Mouse (Mus musculus) intestine, embryonic 16.5 days (tissue): Measurements from ENCODE around the gene Gm44965. TPM values are rescaled to one million over a fixed set of nuclear protein-coding genes. Genes with fewer than 3 reads are reported as not detected.

ENCODE experiments used
- ATAC-seq: fragments of 200-750 bp; cut with Nextera tagmentation; 2 replicates; pipeline ENCODE4 v1.8.0; 2017; ENCODE audit warnings: moderate TSS enrichment, moderate library complexity
- H3K27ac ChIP-seq: fragments of 300-500 bp; sonication (generic); 2 replicates; pipeline ENCODE4 v1.5.1; 2014; ENCODE audit warnings: mild to moderate bottlenecking, low read length
- H3K27me3 ChIP-seq: fragments of 300-500 bp; sonication (generic); replicated peaks from 2 replicates; pipeline ENCODE4 v1.6.1; 2014; ENCODE audit warnings: low read length, control low read depth, mixed read lengths; ENCODE audit not compliant: control insufficient read depth, insufficient read depth
- H3K36me3 ChIP-seq: fragments of 300-500 bp; sonication (generic); 2 replicates; pipeline ENCODE4 v1.6.1; 2014; ENCODE audit warnings: low read length, control low read depth; ENCODE audit not compliant: control insufficient read depth, insufficient read depth
- H3K4me1 ChIP-seq: fragments of 300-500 bp; sonication (generic); 2 replicates; pipeline ENCODE4 v1.6.1; 2014; ENCODE audit warnings: low read length, control low read depth, mixed read lengths; ENCODE audit not compliant: control insufficient read depth, insufficient read depth
- H3K4me2 ChIP-seq: fragments of 300-500 bp; sonication (generic); 2 replicates; pipeline ENCODE4 v1.6.1; 2014; ENCODE audit warnings: low read depth, low read length, control low read depth
- H3K4me3 ChIP-seq: fragments of 300-500 bp; sonication (generic); 2 replicates; pipeline ENCODE4 v1.5.1; 2014; ENCODE audit warnings: mild to moderate bottlenecking, low read length
- H3K9ac ChIP-seq: fragments of 300-500 bp; sonication (generic); 2 replicates; pipeline ENCODE4 v1.6.1; 2014; ENCODE audit warnings: low read depth, low read length
- H3K9me3 ChIP-seq: fragments of 300-500 bp; sonication (generic); 2 replicates; pipeline ENCODE4 v1.6.1; 2016; ENCODE audit warnings: low read length, control low read depth; ENCODE audit not compliant: control insufficient read depth
- WGBS: fragments of 180-500 bp; shearing (Covaris S2); extraction: QIAGEN DNeasy Blood & Tissue Kit; methylation state at CpG from one replicate; pipeline ENCODE4 v1.1.7; 2014; 5-methylcytosine and 5-hydroxymethylcytosine counted together
- polyA plus RNA-seq: library from polyadenylated mRNA; unstranded; fragments of >200 nt; fragmentation: Nextera tagmentation; extraction: Ambion mirVana; gene quantifications from 2 replicates; pipeline ENCODE4 v1.2.1, GENCODE M21; 2015

Gm44965 gene
- polyA plus RNA-seq, 1 experiment from 2014 or later = not detected

DNA sequence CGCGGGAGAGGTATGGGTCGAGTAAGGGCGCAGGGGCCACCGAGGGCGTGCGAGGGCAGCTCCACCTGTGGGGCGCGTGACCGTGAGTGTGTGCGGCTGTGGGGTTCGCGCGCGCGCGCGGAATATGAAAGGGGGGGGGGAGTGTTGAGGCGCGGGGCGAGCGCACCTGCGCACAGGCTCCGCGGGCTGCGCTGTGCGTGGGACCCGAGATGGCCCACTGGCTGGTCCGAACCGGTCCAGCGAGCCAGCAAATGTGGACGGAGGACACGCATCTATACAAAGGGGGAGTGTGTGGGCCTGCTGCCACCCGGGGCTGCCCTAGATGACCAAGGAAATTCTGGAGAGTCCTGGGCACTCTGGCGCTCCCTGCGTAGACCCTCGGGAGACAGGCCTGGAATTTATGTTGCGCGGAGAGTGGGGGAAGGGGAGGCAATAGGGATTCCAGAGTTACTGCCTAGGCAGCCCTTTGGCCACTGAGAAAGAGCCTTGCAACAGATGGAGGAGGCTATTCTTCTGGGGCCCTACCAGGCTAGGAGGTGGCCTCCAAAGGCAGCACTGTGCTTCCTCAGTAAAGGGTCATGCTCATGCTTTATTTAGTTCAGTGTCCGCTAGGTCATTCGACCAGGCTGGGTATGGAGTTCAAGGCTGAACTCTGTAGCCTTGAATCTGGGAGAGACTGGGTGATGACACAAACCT, 450 bp downstream of the Gm44965 start:
- Histone ChIP-seq H3K4me1 (peaks cover 9% of the 10 kb centered on the region; the same call in 1 of the 2 replicates), H3K27me3 (no peaks in the 10 kb centered on the region), H3K9ac (peak overlapping the region; percentile 92), H3K27ac (peak overlapping the region; percentile 85), H3K4me3 (peak overlapping the region; percentile 77), H3K9me3 (peaks cover 23% of the 10 kb centered on the region), H3K36me3 (peaks cover 37% of the 10 kb centered on the region), H3K4me2 (peak overlapping the region; percentile 84)
- ATAC-seq = peak; percentile 60
- WGBS = under 1% methylated on average over 37 of the region's 41 CpGs

DNA sequence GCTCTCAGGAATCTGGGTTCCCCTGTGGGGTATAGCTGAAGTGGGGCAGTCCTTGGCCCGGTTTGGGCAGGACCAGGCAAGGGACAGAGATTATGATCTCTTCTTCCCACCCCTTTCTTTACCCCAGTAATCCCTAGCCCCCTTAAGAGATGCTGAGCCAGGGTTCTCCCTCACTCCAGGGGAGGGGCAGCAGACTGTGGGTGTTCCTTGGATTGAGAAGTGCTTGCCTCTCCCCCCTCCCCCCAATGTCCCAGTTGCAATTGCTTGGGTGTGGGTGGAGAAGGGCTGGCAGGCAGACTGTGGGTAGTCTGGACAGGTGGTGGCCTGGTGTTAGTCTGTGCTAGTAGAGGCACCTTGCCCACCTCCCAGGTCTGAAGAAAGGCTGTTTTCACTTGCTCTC, 1.5 kb downstream of the Gm44965 start:
- Histone ChIP-seq H3K36me3 (peaks cover 42% of the 10 kb centered on the region), H3K9ac (0 out of 2 replicates have a peak overlapping the region, but pooled peaks have one; percentile 92)

DNA sequence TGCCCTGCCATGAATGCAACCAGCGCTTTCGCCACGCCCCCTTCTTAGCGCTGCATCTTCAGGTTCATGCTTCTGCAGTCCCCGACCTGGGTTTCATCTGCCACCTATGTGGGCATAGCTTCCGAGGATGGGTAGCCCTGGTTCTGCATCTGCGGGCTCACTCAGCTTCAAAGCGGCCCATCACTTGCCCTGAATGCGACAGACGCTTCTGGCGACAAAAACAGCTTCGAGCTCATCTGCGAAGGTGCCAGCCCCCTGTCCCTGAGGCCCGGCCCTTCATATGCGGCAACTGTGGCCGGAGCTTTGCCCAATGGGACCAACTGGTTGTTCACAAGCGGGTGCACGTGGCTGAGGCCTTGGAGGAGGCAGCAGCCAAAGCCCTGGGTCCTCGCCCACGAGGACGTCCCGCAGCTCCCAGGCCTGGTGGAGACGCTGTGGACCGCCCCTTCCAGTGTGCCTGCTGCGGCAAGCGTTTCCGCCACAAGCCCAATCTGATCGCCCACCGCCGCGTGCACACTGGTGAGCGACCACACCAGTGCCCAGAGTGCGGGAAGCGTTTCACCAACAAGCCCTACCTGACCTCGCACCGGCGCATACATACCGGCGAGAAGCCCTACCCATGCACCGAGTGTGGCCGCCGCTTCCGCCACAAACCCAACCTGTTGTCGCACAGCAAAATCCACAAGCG, 2.9 kb downstream of the Gm44965 start:
- Histone ChIP-seq H3K9ac (no peak overlapping the region), H3K27ac (no peak overlapping the region), H3K4me1 (peaks cover 14% of the 10 kb centered on the region; the same call in 1 of the 2 replicates), H3K4me2 (no peak overlapping the region), H3K4me3 (no peak overlapping the region), H3K27me3 (no peaks in the 10 kb centered on the region), H3K36me3 (peaks cover 42% of the 10 kb centered on the region), H3K9me3 (peaks cover 23% of the 10 kb centered on the region)
- no peak for ATAC-seq
- WGBS = 95% methylated on average over 45 of the region's 45 CpGs

More for the DNA sequence above, 1.5 kb downstream of the Gm44965 start:
- Histone ChIP-seq H3K27me3 (no peaks in the 10 kb centered on the region), H3K9me3 (peaks cover 23% of the 10 kb centered on the region), H3K27ac (no peak overlapping the region), H3K4me3 (0 out of 2 replicates have a peak overlapping the region, but pooled peaks have one; percentile 77), H3K4me1 (peaks cover 8% of the 10 kb centered on the region; the same call in 1 of the 2 replicates), H3K4me2 (peak overlapping the region; percentile 84)
- ATAC-seq = no peak
- WGBS = 57% methylated on average over 1 of the region's 1 CpGs

DNA sequence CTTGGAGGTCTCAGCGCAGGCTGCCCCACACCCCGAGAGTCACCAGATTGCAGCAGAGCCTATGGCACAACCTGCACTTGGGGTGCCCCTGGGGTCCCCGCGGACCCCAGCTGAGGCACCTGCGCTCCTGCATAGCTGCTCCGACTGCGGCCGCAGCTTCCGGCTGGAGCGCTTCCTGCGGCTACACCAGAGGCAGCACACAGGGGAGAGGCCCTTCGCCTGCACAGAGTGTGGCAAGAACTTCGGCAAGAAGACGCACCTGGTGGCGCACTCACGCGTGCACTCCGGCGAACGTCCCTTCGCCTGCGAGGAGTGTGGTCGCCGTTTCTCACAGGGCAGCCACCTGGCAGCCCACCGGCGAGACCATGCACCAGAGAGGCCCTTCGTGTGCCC, 3.5 kb downstream of the Gm44965 start:
- no peak overlapping the region for H3K9ac ChIP-seq

DNA sequence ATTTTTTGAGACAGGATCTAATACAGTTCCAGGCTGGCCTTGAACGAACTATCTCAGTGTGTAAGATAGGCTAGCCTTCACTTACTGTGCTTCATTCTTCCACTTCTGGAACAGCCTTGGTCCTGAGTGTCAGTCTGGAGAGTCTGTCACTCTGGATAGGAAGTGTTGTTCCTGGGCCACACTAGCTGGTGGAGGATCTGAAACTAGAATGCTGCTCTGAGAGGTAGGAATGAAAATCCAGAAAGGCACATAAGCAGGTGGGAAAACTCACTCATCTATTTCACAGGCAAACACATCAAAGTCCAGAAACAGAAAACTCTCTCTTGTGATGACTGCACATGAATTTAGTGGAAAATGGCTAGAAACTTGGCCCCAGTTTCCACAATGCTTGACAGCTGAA, 6.9 kb downstream of the Gm44965 start:
- ATAC-seq = no peak
- Histone ChIP-seq H3K36me3 (peaks cover 37% of the 10 kb centered on the region), H3K27me3 (no peaks in the 10 kb centered on the region), H3K9me3 (peaks cover 23% of the 10 kb centered on the region), H3K9ac (0 out of 2 replicates have a peak overlapping the region, but pooled peaks have one; percentile 78), H3K27ac (no peak overlapping the region), H3K4me1 (0 out of 2 replicates have a peak, but pooled peaks cover 11% of the 10 kb centered on the region), H3K4me3 (no peak overlapping the region), H3K4me2 (no peak overlapping the region)
- 89% methylated on average over 1 of the region's 1 CpGs for WGBS

More for the DNA sequence above, 3.5 kb downstream of the Gm44965 start:
- H3K4me3 ChIP-seq = no peak overlapping the region
- 95% methylated on average over 27 of the region's 27 CpGs for WGBS
- H3K4me2 ChIP-seq = no peak overlapping the region
- H3K27me3 ChIP-seq = no peaks in the 10 kb centered on the region
- peaks cover 42% of the 10 kb centered on the region for H3K36me3 ChIP-seq
- peaks cover 14% of the 10 kb centered on the region; the same call in 1 of the 2 replicates for H3K4me1 ChIP-seq
- peaks cover 23% of the 10 kb centered on the region for H3K9me3 ChIP-seq
- H3K27ac ChIP-seq = no peak overlapping the region
- ATAC-seq = no peak

DNA sequence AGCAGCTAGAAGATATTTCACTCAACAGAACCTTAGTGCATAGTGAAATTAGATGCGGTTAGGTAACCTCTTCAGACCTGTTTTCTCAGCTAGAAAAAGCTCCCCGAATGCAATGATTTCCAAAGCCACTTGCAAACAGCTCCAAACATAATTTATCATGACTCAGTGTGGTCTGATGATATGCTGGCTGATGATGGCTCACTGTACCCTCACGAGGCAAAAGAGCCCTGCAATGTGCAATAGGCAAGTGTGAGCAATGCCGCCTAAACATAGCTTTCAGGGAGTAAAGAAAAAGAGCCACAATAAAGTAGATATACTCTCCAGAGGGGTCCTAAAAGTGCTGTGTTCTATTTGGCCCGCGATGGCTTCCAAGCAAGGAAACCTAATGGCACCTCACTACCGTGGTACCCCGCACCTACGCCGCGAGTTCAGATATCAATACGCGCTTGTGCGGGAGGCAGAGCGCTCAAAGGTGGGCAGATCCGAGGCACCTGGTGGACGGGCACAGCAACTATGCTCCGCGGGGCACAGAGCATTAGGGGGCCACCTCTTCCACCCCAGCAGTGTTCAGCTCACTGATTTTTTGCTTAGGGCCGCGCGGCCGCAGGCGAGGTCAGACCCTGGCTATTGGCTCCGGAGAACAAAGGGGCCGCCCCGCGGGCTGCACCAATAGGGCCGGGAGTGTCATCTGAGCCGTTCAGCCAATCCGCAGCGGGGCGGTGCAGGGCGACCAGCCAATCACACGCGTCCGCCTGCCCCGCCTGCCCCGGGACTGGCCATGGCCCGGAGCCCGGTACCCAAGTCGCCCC, 7.7 kb downstream of the Gm44965 start, which contains the start of gene Zfp775:
Zfp775 (plus strand) TSS at position 793 of the 809 bp plus-strand sequence.
- H3K9me3 ChIP-seq = peaks cover 14% of the 10 kb centered on the region
- H3K27me3 ChIP-seq = no peaks in the 10 kb centered on the region
- peak within 1 kb of the TSS; percentile 94 for H3K4me2 ChIP-seq
- peak within 1 kb of the TSS; percentile 77 for H3K27ac ChIP-seq
- ATAC-seq = peak; percentile 100
- 0 out of 2 replicates have a peak, but pooled peaks cover 11% of the 10 kb centered on the region for H3K4me1 ChIP-seq
- peak within 1 kb of the TSS; percentile 88 for H3K4me3 ChIP-seq
- 4% methylated on average over 42 of the region's 42 CpGs for WGBS
- H3K36me3 ChIP-seq = peaks cover 28% of the 10 kb centered on the region
- peak within 1 kb of the TSS; percentile 82 for H3K9ac ChIP-seq

DNA sequence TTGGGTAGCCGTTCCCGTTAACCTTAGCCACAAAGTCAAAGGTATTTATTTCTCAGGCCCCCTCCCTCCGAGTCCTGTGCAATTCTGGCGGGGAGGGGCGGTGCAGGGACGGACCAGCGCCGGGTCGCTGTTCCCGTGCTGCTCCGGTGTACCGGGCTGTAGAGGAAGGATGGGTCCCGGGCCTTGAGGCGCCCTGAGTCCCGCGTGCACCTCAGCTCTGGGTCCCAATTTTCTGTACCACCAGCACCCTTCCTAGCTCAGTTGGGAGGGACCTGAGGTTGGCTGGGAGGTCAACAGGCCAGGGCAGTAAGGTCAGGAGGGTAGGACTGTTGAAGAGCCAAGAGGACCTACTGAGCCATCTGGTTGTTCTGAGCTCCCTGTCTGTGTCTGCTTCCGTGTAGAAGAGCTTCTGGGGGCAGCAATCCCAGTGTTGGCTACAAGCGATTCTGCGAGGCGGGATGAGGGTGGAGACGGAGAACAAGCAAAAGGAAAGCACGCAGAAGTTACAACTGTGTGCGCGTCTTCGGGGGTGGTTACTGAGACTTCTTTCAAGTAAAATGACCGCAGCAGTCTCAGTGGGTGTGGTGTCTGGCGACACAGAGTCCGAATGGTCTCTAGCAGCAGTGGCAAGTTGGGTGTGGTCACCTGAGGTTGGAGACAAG, 8.5 kb downstream of the Gm44965 start:
- no peaks in the 10 kb centered on the region for H3K27me3 ChIP-seq
- H3K9me3 ChIP-seq = peaks cover 7% of the 10 kb centered on the region
- peak overlapping the region; percentile 77 for H3K27ac ChIP-seq
- ATAC-seq = peak; percentile 83
- WGBS = 1% methylated on average over 28 of the region's 28 CpGs
- peak overlapping the region; percentile 82 for H3K9ac ChIP-seq
- 0 out of 2 replicates have a peak, but pooled peaks cover 11% of the 10 kb centered on the region for H3K4me1 ChIP-seq
- peak overlapping the region; percentile 94 for H3K4me2 ChIP-seq
- H3K4me3 ChIP-seq = peak overlapping the region; percentile 88
- peaks cover 21% of the 10 kb centered on the region for H3K36me3 ChIP-seq

DNA sequence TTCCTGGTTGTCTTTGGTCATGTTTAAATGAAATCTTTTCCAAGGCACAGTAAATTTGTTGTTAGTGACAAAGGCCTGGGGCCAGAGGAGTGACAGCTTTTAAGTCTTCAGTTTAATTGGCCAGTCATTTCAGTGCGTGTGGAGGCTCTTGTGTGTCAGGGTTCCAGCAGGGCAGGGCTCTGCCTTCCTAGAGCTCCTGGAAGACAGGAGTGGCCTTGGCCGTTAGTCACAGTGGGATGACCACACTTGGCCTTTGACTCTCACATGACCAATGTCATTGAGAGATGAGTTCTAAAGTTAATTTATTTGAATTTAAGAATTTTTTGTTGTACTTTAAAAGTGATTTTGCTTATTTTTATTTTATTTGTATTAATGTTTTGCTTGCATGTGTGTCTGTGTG, 14.4 kb downstream of the Gm44965 start:
- no peaks in the 10 kb centered on the region for H3K9me3 ChIP-seq
- H3K36me3 ChIP-seq = no peaks in the 10 kb centered on the region
- H3K9ac ChIP-seq = no peak overlapping the region
- H3K27ac ChIP-seq = no peak overlapping the region
- H3K4me2 ChIP-seq = no peak overlapping the region
- H3K27me3 ChIP-seq = no peaks in the 10 kb centered on the region
- peaks cover 5% of the 10 kb centered on the region; the same call in 1 of the 2 replicates for H3K4me1 ChIP-seq
- 69% methylated on average over 2 of the region's 2 CpGs for WGBS
- no peak for ATAC-seq
- H3K4me3 ChIP-seq = no peak overlapping the region
